Mouse (Mus musculus) heart, postnatal 10 days (tissue): ENCODE measurements around the gene Hmg20a. TPM values are rescaled to one million over a fixed set of nuclear protein-coding genes. Genes with fewer than 3 reads are reported as not detected.

Experiments used
- DNase-seq, 2 experiments: peaks; one replicate each; pipeline ENCODE4 v3.0.0; 2021
- intact Hi-C: fragments of 180-260 bp; cut with DNase I; formaldehyde crosslinking; loops from one replicate; pipeline ENCODE4 v1.15.1; 2025
- total RNA-seq, 2 experiments: library from RNA; stranded (reverse); gene quantifications; 2 replicates each; pipeline ENCODE4 v1.2.3; 2021

Gene Hmg20a
- total RNA-seq, 2 experiments from 2014 or later, result 32.9 to 36.3 TPM

DNA sequence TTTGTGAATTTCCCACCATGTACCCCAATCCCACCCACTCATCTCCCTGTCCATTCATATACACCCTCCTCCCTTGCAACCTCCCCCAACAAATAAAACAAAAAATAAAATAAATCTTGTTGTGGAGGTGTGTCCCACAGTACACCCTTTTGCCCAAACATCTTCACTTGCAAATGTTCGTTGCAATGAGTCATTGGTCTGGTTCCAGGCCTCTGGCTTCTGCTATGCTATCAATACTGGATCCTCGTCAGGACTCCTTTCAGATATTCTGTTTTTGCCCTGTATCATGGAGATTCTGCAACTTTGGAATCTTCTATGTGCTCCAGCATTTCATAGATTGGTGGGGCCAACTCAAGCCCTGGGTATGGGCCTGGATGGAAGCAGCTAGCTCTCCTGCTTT lies 91.9 kb downstream of the Hmg20a start:
- DNase-seq, result no peak
- intact Hi-C loops, result no loop called here

DNA sequence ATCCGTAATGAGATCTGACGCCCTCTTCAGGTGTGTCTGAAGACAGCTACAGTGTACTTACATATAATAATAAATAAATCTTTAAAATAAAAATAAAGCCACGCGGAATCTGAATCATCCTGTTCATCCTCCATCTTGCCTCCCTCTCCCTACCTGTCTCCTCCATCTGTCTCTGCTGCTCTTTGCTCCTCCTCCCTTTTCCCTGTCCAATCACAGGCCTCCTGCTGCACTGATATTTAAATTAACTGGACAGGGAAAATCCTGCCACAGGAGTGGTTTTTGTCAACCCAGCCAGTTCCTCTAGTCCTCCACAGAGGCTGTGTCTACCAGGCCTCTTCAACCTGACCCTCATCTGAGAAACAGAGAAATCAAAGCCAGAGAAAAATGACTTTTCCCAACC lies 94.1 kb downstream of the Hmg20a start:
- no peak for DNase-seq
- intact Hi-C loops, result no loop called here

DNA sequence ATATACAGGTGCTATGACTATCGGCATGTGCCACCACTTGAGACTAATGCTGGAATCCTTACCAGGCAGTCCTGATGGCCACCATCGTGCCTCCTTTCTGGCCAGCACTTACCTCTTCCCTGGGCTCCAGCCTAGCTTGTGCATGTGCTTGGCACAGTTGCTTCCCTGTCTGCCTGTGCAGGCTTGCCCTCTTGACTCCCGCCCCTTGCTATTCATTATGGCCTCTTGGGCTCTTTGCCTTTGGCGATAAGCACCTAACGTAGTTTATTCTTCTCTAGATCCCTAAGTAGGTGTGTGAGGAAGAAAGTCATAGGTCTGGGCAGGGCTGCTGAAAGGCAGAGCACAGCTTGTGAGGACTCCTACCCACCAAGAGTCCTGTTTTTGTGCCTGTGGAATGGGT lies 96.7 kb downstream of the Hmg20a start:
- intact Hi-C loops, result no loop called here

DNA sequence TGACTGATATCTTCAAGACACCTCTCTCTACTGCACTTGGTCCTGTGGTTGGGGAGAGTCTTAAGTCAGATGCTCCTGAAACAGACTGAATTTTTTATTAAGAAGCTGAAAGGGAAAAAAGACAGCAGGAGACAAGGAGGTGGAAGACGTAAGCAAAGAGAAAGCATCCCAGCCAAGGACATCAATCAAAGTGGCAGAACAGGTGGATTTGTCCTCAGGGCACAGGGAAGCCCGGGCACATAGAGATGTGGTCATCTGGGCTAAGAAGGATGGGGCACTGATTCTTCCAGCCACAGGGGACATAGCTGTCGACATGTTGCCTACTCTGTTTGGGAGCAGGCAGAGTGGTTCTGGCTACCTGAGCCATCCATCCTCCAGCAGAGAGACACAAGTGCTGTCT lies 97.8 kb downstream of the Hmg20a start:
- no peak for DNase-seq
- intact Hi-C loops, result no loop called here

More for the DNA sequence above, 96.7 kb downstream of the Hmg20a start:
- DNase-seq, result no peak

DNA sequence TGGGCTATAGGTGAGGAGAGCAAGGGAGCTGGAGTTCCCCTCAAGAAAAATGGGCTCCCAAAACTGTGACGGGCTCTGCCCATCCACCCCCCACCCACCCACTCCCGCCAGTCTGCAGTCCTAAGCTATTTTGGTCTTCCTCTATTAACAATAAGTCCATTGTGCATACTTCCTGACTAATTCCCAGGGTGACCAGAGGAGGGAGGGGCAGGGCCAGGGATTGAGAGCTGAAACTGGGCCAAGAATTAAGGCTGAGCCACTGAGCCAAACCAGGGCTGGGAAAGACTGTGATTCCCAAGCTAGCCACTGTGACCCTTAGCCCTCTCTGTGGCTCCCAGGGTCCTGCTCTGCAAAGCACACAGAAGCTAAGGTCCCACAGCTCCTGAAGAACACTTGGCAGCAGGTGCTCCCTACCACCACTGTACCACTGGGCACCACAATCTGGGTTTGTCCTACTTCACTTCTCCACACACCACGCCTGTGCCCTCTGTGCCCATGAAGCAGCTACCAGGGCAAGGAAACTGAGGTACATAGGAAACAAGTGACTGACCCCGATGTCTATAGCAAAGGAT lies 98.4 kb downstream of the Hmg20a start:
- intact Hi-C loops, result no loop called here
- peak; percentile 82 to 85 for DNase-seq

DNA sequence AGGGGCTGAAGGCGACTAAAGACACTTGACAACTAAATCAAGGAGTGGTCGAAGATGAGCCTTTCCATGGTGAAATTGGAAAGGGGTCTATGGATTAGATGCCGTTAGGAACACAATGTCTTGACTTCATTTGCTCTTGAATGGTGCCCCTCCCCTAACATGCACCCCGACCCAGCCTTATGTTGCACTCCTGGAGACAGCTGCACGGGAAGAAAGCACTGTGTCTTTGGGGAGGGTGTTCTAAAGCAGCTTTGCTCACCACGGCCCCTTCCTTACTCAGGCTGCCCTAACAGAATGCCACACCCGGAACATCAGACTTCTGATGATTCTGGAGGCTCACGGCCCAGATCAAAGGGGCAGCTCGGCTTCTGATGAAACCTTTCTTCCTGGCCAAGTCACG lies 103.9 kb downstream of the Hmg20a start:
- DNase-seq, result no peak
- intact Hi-C loops, result no loop called here

DNA sequence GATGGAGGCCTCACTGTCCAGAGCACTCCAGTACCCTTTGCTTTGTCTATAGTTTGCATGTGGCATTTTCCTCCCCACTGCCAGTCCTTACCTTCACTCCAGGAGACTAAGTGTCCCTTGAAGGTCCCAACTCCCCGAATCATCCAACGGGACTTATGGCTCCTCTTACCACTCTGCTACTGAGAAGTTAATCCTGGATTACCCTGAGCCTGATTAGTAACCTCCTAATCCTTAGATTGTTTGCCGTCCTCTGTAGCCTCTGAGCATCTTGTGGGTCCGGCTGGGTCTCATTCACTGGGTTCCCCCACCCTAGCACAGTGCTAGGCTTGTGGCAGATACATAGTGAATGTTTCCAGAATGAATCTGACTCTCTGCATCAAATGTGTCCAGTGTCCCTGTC lies 109.5 kb downstream of the Hmg20a start:
- DNase-seq, result no peak
- intact Hi-C loops, result no loop called here

DNA sequence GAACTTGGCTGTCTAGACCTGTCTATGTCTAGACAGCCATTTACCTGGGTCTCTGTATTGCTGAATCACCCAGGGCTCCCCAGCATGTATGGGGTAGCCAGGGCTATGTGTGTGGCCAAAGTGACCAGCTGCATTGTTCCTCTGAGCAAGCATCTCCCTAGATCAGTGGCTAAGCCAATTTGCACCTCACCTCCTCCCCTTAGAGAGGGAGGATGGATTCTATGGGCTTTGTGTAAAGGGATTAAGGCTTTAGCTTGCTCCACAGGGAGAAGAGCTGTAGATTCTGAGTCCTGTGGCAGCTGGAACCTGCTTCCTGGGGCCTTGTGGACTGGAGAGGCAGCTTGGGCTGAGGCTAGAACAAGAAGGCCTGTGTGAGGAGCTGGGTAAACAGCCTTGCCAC lies 113.6 kb downstream of the Hmg20a start:
- DNase-seq, result no peak
- intact Hi-C loops, result no loop called here

DNA sequence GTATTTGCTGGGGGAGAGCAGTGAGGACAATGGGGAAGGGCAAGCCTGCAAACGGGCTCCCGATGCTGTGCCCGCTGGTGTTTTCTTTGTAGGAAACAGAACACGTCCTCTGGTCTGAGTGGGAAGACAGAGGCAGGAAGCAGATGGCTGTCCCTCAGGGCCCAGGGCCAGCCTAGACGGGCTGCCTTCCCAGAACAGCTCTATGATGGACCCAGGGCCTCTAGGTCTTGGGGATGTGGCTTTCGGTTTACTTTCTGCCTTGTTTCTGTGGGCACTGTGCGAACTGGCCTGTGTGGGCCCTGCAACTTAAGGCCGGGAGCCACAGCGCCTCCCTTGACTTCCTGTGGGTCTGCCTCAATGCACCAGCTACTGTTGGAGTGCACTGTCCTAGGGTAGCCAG lies 115.5 kb downstream of the Hmg20a start:
- intact Hi-C loops, result no loop called here

DNA sequence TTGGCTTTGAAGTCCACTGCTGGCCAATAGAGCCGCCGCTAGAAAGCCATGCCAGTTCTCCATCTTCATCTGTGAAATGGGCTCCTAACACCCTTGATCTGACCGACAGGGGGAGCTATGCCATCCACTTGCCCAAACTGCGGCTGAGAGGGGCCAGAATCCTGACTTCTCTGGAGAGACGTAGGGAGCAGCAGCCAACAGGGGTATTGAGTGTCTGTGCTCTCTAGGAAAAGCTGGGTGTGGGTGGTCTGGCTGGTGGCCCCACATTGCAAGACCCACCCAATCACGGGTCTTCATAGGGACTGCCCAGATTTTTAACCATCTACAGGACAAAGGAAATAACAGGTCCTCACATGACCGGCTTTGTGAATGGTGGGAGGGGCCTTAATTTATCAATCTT lies 116.3 kb downstream of the Hmg20a start:
- intact Hi-C loops, result no loop called here
- DNase-seq, result no peak

More for the DNA sequence above, 115.5 kb downstream of the Hmg20a start:
- peak; percentile 31 to 46 for DNase-seq

DNA sequence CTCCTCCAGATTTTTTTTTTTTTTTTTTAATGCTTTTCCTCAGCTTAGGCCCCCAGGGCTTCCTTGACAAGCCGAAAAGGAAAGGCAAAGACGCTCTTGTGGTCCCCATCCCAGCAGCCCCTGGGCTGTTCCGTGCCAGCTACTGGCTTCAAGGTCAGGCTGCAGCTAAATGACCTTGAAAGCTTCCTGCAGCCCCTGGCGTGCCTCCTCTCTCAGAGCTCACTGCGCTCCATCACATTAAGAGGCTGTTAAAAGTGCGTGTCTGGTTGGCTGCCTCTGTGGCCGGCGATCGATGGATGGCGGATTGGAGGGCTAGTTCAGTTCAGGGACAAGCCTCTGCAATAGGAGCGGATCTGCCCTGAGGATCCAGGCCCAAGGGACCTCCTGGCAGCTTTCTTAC lies 117.0 kb downstream of the Hmg20a start:
- no peak for DNase-seq
- intact Hi-C loops, result no loop called here

DNA sequence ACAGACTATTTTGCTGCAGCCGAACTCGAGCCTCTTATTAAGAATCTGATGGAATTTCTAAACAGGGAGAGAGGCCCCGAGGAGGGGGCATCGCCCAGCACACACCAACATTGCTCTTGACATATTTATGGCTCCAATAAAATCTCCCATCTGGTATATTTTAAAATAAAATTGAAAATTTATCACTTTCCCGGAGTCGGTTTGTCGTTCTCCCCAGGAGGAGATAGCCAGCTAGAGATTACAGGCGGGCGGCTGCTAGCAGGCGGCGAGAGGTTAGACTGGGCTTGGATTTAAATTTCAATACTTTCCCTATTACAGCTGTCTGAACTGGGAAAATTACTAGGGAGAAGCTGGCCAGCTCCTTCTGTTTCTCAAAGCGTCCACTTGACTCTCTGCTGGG lies 121.6 kb downstream of the Hmg20a start:
- intact Hi-C loops, result no loop called here

DNA sequence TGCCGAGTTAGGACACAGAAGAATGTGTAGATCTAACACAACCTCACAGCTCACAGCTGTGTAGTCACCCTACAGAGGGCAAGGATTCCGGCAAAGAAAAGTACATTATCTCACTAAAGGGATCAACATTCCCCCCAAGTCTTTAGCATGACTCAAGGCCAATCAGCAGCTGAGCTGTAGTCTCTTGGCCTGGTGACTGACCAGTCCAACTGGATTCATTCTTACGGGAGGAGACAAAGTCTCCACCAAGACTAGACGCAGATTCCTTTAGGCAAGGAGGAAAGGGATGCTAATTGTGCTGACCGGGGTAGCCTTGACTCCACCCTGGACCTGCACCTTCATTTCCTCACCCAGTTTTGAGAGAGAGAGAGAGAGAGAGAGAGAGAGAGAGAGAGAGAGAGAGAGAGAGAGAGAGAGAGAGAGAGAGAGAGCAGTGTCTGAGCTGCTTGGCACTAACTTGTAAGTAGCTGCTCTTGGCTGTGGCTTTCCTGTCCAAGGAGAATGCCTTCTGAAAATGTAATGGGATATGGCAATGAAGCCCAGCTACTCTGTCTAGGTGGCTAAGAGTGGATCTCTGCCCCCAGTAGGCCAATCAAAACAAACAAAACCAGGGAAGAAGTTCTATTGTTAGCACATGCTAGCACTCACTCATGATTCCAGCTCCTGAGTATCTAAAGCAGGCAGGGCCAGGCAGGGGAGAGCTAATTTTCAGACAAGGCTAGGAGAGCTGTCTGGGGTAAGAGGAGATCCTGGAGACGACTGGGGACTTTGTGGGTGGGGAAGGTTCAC lies 126.5 kb downstream of the Hmg20a start:
- no peak for DNase-seq
- intact Hi-C loops, result no loop called here

More for the DNA sequence above, 121.6 kb downstream of the Hmg20a start:
- DNase-seq, result no peak

Other genes with a start within 250 kb of the Hmg20a start
- 10 to 100 TPM; 44.6 to 53.4 TPM for gene Peak1, start 542 bp upstream of the Hmg20a start, total RNA-seq